Mouse (Mus musculus) brain, adult 10 weeks (tissue): ENCODE results near the gene Stxbp6. TPM values are rescaled to one million over a fixed set of nuclear protein-coding genes. Genes with fewer than 3 reads are reported as not detected.

Source experiments
- polyA plus RNA-seq: library from polyadenylated mRNA; stranded (reverse); fragments of 350-450 nt; fragmentation: Illumina TruSeq; extraction: RNeasy Lipid Tissue Mini Kit (QIAGEN cat#74804); gene quantifications from one replicate; pipeline ENCODE4 v1.2.3, GENCODE M21; 2015; ENCODE audit warnings: low read depth, low replicate concordance

The Stxbp6 gene
- 46.0 TPM for polyA plus RNA-seq

GRCm38 (mm10) chr12:45074611-45075342 lies at the start of gene Stxbp6:
Gene Stxbp6 (minus strand): TSS chr12:45074709.

